Mouse (Mus musculus) erythroid progenitor cell, adult 5-6 weeks (primary cell): ENCODE data around the gene Adamts8. TPM values are rescaled to one million over a fixed set of nuclear protein-coding genes. Genes with fewer than 3 reads are reported as not detected.

Experiments used
- ATAC-seq: replicated peaks from 2 replicates; pipeline ENCODE4 v1.8.0; 2016; ENCODE audit warnings: moderate number of reproducible peaks, mild to moderate bottlenecking, moderate TSS enrichment, inconsistent platforms; ENCODE audit not compliant: poor library complexity, low FRiP score, severe bottlenecking
- total RNA-seq, 2 experiments: library from RNA; stranded (forward) in 1 of 2; stranded (reverse) in 1 of 2; fragments of 150-400 nt in 1 of 2; fragments of 186-747, 209-891 nt in 1 of 2; gene quantifications; 2 replicates each; pipeline versions ENCODE4 v1.2.3 to v1.2.4; 2015 to 2017; ENCODE audit warnings: low replicate concordance in 2 of 2

Adamts8 gene
- total RNA-seq, 2 experiments from 2014 or later: not detected

DNA sequence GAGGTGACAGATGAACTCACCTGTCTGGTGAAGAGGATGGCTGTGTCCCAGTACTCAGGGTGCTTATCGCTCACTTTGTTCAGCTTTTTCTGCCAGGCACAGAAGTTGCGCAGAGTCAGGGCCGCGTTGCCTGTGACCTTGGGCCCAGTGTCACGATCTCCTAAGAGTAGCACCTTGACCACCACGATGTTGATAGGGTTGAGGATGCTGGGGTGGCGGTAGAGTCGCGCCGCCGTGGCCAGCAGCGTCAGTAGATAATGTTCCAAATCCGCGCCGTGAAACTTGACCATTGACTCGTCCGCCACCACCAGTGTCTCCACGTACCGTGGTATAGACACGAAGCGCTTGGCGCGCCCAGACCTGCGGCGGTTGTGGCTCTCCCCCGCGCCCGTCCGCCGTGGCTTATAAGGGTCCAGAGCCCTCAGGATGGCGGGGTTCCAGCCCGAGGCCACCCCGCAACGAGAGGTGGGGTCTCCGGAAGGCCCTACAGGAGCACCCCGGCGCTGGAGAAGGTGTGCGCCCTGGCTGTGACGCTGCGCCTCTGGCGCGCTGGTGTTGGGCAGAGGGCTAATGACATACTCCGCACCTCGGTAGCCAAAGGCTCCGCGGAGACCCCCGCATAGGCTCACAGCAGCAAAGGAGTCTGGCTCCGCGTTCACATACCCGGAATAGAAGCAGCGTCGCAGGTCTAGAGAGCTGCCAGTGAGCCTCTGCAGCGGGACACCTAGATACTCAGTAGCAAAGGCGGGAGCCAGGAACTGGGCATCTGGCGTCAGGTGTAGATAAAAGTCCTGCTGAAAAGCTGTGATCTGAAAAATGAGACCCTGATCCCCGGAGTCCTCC lies 20.9 kb upstream of the Adamts8 start:
- no peak for ATAC-seq

DNA sequence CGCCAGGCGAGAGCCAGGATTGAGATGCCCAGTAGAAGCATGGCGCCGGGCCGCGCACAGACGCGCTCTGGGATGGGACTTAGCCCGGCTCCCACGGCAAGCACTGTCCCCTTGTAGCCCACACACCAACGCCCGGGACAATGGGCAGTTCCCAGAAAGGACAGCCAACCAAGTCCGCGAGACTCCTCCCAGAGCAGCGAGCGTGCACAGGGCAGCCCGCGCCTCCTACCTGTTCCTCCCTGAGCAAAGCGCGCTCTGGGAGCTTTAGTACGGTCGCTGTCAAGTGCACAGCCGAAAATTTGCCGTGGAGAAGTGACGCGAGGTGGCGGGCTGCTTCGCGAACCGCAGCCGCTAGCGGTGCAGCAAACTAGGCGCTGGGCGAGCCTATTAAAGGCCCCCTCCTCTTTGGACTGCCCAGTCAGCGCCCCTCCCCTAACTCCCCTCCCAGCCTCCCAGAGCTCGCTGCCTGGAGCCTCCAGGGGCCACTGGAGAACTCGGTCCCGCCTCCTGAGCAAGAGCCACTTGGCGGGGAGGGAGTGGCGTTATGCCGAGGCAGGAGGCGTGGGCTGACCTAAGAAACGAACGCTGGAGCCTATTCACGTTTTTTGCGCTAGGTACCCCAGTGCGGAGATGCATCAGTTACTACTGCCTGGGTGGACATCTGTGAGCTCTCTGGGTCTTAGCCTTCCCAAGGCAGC lies 20.0 kb upstream of the Adamts8 start, which contains the start of gene Adamts15:
TSS of gene Adamts15 (minus strand) at position 256 of the 698 bp plus-strand sequence.
- no peak for ATAC-seq

GRCm38 (mm10) chr9:30928759-30929158 lies 13.6 kb upstream of the Adamts8 start:
- no peak for ATAC-seq

DNA sequence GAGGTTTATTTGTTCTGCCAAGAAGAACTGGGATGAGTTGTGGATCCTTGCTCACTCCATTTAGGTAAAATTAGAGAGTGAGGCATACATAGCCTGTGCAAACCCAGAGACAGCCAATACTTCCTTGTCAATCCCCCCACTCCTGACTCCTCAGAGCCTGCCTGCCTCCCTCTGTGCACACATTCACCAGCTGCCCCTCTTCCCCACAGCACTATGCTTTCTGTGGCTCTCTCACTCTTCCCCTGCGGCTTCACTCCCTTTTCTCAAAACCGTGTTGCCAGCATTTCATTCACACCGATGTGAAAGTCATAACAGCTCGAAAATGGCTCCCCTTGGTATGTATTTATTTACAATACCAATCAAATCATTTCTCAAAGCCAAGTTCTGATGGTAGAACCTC lies 10.0 kb upstream of the Adamts8 start:
- ATAC-seq: no peak

DNA sequence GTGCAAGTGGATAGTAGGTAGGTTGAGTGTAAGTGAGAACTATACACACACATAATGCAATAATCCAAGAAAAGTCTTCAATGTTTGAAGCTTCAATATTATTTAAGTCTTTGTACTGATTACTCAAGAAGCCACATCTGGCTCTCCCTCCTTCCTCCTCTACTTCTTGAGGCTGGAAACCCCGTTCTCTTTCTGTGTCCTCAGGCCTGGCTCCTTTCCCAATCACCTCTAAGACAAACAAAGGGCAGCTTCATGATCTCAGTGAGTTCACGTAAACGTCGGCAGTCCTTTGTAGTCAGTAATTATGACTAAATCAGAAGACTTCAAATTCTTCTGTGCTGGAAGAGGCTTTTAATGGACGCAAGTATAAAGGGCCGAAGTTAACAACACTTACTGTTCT lies 7.5 kb upstream of the Adamts8 start:
- ATAC-seq: no peak

- ATAC-seq: no peak
These were observed 5.5 kb upstream of the Adamts8 start for GRCm38 (mm10) chr9:30936674-30937438.

- ATAC-seq: 0 out of 2 replicates have a peak, but pooled peaks have one; percentile 42
These were observed 2.0 kb upstream of the Adamts8 start for GRCm38 (mm10) chr9:30940328-30940727.

DNA sequence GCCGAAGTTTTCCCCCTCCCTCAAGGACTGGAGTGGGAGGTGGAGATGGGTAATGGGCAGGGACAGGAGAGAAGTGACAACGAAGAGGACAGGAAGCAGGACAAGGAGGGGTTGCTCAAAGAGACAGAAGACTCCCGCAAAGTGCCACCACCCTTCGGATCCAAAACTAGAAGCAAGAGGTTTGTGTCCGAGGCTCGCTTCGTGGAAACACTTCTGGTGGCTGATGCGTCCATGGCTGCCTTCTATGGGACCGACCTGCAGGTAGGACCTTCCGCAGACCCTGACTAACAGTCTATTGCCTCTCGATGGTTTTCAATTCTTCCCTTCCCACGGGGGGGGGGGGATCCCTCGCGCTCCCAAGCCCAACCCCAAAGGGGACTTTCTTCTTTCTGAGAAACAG lies 979 bp downstream of the Adamts8 start:
- no peak for ATAC-seq

DNA sequence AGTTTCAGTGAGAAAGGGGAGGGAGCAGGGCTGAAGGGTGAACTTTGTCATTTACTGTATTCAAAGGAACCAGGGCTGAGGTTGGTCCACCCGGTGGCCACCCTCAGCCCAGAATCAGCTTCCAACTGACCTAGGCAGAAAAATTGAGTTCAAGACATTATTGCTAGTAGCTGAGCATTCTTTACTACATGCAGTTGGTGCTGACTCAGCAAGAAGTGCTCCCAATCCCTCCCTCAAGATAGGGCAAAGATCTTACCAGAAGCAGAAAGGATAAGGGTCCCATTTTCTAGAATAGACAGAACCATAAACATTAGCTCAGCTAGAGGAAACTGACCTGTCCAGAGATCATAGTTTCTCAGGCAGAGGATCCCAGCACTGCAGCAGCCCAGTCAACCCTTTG lies 1.9 kb downstream of the Adamts8 start:
- ATAC-seq: no peak

DNA sequence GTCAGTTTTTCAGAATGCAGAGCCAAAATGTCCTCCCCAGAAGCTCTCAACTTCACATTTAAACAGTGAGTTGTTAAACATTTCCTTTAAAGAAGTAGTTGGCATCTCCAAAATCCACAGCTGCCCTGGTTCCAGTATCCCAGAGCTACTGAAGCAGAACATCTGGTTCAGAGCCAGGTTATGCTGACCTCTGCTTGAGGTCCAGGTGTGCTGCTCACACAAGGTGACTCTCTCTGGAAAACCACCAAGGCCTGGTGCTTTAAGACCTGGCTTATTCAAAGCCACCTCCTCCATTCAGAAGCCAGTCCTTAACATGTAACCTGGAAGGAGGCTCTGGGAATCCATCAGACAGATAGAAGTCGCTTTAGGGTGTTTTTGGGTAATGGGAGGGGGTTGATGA lies 2.9 kb downstream of the Adamts8 start:
- ATAC-seq: no peak

DNA sequence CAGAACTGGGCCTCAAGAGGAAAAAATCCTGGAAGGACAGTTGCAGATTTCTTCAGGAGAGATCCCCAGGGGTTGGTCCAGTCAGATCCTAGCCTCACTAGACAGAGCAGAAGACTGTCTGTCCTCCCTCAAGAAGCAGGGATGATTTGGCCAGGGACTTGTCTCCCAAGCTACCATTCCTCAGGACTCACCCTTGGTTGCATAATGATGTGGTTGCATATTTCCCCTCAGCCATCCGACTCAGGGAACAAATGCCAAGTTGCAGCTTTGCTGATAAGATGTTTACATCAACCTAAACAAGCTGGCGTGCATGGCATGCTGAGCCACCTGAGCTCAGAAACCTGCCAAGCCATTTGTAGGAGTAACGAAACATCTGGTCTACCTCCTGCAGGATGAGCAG lies 7.1 kb downstream of the Adamts8 start:
- no peak for ATAC-seq

GRCm38 (mm10) chr9:30949971-30950370 lies 7.6 kb downstream of the Adamts8 start:
- no peak for ATAC-seq

DNA sequence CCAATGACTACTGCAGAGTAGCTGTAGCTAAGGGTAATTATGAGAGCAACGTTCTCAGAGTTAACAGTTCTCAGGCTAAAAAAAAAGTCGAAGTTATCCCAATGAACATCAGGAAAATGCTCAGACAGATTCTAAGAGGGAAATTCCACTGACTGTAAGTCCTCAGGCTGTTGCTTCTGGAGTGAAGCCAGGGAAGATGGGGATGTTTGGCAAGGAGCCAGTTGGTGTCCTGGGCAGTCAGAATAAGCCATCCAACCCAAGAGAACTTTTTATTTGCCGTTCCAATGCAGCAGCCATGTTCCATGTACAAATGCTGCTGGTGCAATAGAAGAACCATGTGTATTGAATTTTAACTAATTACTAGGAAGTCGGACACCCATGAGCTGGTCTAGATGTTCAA lies 8.2 kb downstream of the Adamts8 start:
- ATAC-seq: no peak

GRCm38 (mm10) chr9:30951461-30951860 lies 9.1 kb downstream of the Adamts8 start:
- no peak for ATAC-seq

DNA sequence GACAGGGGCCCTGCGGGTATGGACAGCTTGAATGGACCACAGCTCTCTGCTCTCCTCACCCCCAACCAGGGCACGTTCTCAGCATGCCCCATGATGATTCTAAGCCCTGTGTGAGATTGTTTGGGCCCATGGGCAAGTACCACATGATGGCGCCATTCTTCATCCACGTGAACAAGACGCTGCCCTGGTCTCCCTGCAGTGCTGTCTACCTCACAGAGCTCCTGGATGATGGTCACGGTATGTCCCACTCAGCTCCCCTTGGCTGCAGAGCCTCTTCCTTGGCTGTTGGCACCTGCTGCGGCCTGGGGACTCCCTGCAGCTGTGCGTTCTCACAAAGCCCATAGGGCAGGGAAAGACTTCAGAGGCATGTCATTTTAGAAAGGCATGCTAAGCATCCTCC lies 10.9 kb downstream of the Adamts8 start:
- no peak for ATAC-seq

GRCm38 (mm10) chr9:30955246-30955645 lies 12.9 kb downstream of the Adamts8 start:
- no peak for ATAC-seq

GRCm38 (mm10) chr9:30963780-30964179 lies 21.4 kb downstream of the Adamts8 start:
- no peak for ATAC-seq

DNA sequence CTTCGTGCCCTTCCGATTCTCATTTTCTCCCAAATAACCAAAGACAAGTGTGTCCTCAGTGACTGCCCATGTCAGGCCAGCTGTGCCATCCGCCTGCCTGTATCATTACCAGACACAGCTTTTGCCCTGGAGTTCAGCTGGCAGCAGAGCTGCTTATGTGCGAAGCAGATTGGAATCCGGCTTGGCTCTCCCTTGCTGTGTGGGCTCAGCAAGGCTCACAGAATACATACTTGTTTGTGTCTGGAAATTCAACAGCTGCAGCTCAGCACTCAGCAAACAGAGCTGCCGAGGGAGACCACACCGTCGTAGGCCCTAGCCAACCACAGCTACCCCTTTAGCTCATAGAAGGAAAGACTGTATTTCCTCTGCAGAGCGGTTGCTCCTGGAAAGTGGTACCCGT lies 22.3 kb downstream of the Adamts8 start:
- ATAC-seq: no peak

DNA sequence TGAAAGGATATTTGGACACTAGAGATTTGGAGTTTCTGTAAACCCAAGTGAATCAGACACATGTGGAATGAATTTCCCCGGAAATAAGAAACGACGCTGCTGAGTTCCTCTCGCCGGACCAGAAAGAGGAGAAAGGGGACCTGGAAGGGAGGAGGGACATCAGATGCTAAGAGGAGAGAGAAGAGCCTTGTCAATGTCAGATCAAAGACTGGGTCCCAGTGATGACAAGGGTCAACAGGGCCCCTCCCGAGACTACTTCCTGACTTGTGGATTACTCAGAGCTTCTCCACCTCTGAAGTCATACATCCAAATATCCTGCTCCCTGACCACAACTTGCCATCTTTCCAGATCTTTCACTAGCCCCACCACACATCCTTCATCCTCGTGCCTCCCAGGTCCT lies 24.5 kb downstream of the Adamts8 start:
- ATAC-seq: no peak

DNA sequence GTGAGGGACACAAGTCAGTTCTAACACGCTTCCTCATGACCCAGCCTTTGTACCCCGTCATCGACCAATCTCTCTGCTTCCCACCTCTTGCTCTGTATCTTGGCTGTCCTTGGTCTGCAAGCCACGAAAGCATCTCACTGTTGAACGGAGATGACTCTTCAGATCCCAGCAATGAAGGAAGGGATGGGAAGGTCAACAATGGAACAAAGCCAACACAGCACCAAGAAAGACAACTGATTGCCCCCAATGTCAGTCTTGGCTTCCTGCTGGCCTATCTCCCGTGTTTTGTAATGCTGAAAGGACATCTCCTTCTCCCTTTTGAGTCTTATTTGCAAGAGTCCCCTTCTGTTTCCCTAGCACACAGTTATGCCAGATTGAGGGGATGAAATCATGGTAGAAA lies 25.8 kb downstream of the Adamts8 start:
- ATAC-seq: no peak

DNA sequence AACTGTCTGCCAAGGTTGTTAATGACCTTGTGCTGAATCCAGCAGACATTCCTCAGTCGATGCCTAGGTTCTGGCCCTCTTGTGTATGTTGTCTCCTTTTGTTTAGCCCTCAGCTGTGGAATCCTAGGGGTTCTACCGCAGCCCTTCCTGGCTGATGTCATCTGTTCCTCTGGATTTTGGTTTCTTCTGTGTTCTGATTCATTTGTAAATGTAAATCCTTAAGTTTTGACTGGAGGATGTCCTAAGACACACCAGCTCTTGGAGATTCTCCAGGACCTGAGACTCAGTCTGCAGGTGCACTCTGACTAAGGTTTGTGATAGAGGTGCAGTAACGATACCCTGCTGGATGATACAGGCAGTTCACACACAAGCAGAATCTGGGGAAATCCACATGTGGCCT lies 27.6 kb downstream of the Adamts8 start:
- ATAC-seq: no peak
